Mouse (Mus musculus) embryo, embryonic 10.5 days (tissue): ENCODE data around the gene Bst2.

Experiments
- DNase-seq: peaks from one replicate; pipeline ENCODE4 v3.0.0-alpha.2; 2015; ENCODE audit warnings: low spot score

Gene Bst2

DNA sequence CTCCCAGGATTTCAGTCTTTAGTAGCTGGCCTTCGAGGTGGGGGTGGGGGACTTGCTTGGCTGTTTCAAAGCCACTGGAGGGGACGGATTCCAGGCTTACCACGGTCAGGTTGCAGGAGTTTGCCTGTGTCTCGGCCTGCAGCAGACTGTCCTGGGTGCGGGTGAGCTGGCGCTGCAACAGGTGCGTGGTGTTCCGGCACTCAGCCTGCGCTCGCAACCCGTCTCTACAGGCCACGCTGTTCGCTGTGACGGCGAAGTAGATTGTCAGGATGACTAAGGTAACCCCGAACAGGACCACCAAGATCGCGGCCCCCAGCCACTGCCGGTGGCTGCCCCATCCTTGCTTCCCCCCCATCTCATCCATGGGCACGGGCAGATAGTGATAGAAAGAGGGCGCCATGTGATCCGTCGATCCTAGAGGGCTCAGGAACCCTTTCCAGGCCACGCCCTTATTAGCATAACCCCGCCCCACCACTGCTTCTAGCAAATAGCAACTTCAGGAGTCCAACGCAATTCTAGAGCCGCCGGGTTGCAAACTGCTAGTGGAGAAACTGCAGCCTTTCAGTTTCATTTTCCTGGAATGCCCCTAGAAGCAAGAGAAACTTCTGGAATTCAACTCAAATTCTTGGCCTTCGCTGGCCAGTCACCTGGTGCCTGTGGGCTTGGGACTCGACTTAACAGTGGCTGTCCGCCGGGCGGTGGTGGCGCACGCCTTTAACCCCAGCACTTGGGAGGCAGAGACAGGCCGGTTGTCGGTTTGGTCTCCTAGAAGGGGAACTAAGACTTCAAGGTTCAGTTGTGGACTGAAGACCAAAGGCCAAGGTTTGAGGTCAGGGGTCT, at the start of gene Bst2:
Gene Bst2 (minus strand): TSS at position 429 of the 840 bp plus-strand sequence.
- DNase-seq = peak; percentile 95

DNA sequence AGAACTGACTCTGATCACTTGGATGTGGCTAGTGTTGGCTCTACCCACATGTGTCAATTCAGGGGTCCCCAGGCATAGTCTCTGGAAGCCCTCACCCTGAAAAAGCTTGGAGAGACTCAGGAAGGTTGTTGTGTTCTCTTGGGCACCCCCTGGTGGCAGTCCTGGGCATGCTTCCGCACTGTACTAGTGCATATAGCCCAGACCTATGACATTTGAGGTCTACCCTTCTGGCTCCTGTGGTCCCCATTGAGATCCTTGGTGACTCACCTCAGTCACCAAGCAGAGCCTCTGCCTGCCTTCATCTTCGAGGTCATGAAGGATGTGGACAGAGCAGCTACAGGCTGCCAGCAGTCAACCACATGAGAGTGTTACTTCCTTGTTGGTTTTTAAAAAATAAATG, 49.6 kb upstream of the Bst2 start:
- peak; percentile 67 for DNase-seq

DNA sequence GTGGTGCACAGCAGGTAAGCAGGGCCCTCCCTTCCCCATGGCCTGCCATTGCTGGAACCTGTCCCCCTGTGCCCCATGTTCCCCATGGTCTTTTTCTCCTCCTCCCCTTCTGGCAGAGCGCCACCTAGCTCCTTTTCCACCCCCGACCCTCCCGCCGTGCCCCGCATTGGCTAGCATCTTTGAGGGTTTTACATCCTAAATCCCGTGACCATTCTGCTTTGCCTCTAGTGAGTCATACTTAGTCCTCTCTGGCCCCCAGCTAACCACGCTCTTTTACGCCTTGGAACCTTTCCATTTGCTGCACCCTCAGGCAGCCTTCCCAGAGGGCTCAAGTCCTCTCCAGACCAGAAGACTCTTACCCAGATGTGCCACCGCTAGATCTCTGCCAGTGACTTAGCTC, 42.9 kb upstream of the Bst2 start:
- DNase-seq = no peak

DNA sequence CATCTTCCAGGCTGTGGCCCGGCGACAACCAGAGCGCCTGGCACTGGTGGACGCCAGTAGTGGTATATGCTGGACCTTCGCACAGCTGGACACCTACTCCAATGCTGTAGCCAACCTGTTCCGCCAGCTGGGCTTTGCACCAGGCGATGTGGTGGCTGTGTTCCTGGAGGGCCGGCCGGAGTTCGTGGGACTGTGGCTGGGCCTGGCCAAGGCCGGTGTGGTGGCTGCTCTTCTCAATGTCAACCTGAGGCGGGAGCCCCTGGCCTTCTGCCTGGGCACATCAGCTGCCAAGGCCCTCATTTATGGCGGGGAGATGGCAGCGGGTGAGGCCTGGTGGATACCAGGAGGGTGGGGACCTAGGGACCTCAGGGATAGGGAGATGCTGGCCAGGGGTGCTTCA, 42.2 kb upstream of the Bst2 start:
- DNase-seq = no peak

DNA sequence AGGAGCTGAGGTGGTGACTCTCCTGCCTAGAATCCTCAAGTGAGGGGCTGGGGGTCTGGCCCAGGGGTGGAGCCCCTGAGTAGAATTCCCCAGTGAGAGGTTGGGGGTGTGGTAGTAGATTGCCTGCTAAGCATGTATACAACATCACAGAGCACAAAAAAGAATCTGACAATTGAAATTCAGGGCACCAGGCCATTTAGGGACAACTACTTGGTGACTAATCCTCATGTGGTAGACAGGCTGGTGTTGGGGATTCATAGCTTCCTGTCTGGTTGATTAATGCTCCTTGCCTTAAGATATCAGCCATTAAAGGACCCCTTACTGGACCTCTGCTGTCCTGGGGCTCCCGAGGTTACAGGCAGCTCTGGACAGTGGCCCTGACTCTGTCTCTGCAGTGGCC, 41.8 kb upstream of the Bst2 start:
- no peak for DNase-seq

DNA sequence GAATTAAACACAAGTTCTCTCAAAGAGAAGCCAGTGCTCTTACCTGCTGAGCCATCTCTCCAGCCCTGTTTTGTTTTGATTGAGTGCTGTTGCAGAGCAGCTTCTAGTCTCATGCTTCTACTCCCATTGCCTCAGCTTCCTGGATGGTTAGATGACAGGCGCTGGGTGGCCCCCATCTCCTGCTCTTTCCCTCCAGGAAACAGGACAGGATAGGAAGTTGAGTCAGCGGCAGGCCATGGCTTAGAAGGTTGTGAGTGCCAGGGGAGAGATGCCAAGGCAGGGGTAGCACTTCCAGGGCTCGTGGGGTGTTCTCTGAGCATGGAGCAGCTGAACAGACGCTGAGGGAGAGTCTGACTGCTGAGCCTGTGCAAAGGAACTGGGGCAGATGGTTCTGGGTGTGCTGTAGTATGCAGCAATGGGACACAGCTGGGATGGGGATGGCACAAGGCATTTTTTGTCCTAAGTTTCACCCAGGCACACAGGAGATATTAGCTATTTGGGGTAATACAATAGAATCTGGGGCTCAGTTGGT, 40.7 kb upstream of the Bst2 start:
- DNase-seq = no peak

DNA sequence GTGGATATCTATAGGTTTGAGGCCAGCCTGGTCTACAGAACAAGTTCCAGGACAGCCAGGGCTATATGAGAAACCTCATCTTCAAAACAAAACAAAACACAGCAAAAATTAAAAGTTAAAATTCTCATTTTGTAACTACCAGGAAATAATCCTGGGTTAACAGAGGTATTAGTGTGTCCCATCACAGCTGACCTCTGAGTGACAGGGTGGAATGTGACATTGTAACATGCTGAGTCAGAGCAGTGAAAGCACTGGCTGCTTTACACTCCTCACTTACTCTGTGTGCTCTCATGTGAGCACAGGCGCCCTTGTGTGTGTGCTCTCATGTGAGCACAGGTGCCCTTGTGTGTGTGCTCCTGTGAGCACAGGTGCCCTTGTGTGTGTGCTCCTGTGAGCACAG, 37.8 kb upstream of the Bst2 start:
- no peak for DNase-seq

GRCm38 (mm10) chr8:71574426-71574825, 37.2 kb upstream of the Bst2 start:
- DNase-seq = no peak

- DNase-seq = no peak
Measured at GRCm38 (mm10) chr8:71572847-71573633, 35.8 kb upstream of the Bst2 start.

- DNase-seq = no peak
Measured at GRCm38 (mm10) chr8:71572077-71572476, 34.8 kb upstream of the Bst2 start.

DNA sequence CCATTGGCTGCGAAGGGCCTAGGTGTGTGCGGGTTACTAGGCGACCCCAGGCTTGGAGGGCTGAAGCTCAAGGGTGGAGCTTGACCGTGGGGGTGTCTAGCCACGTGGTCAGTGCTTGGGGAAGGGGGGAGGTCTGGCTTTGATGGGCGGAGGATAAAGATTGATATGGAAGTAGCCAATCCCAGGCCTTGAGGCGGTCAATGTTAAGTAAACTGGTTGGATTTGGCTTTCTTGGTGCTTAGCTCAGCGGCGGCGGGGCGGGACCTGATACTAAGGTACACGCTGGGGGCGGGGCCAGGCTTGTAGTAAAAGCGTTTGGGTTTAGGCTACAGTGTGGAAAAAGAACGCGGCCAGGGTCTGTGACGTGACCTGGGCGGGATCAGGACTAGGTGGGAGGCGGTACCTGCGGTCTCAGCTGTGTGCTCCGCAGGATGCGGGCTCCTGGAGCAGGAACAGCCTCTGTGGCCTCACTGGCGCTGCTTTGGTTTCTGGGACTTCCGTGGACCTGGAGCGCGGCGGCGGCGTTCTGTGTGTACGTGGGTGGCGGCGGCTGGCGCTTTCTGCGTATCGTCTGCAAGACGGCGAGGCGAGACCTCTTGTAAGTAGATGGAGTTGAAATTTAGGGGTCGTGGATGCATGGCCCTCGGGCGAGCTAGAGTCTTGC, 33.2 kb upstream of the Bst2 start:
- DNase-seq = peak; percentile 95

GRCm38 (mm10) chr8:71569366-71570290, 32.4 kb upstream of the Bst2 start:
- peak; percentile 96 for DNase-seq

DNA sequence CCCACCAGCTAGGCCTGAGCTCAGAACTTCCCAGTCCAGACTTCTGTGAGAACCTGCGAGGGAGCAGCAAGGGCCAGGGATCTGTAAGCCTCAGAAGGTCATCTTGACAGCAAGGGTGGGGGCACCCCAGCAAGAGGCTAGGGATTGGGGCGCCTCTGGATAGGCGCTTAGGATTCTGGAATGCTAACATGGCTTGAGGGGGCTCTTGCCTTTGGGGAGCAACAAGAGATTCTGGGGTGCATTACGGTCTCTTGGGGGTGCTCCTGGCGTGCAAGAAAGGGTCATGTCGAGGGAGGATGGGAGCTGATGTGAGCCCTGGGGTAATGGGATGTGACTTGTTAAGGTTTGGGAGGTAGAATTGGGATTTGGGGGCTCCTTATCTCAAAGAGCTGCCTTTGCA, 31.7 kb upstream of the Bst2 start:
- DNase-seq = no peak

GRCm38 (mm10) chr8:71568387-71568937, 31.2 kb upstream of the Bst2 start, which contains the start of gene Slc27a1:
TSS of gene Slc27a1 (plus strand) at chr8:71568882.
- DNase-seq = no peak

GRCm38 (mm10) chr8:71567587-71567986, 30.3 kb upstream of the Bst2 start:
- no peak for DNase-seq

GRCm38 (mm10) chr8:71566501-71566900, 29.2 kb upstream of the Bst2 start, which contains the start of gene Nxnl1:
TSS of gene Nxnl1 (minus strand) at chr8:71566601.
- no peak for DNase-seq

- DNase-seq = no peak
Measured at GRCm38 (mm10) chr8:71563992-71564391, 26.7 kb upstream of the Bst2 start.

DNA sequence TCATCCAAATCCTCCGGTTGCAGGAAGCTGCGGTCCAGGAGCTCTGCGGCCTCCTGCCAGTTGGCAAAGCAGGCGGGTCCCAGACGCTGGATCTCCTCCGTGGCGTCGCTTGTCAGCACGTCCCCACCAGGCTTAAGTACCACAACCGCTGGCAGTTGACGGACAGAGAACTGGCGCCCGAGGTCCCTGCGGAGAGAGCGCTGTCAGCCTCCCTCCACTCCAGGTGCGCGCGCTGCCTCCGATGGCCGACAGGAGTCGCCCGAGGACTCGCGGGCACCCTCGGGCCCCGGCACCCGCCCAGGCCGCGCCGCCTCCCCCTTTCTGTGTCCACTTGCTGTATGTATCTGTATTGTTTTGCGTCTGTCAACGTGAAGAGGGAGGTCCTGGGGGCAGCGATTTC, 25.5 kb upstream of the Bst2 start:
- DNase-seq = peak; percentile 59

- DNase-seq = peak; percentile 90
Measured at GRCm38 (mm10) chr8:71561401-71561800, 24.1 kb upstream of the Bst2 start.

- DNase-seq = no peak
Measured at GRCm38 (mm10) chr8:71560765-71561164, 23.5 kb upstream of the Bst2 start.

- DNase-seq = no peak
Measured at GRCm38 (mm10) chr8:71560071-71560470, 22.8 kb upstream of the Bst2 start.
